Mouse (Mus musculus) liver, adult 2 months (tissue): ENCODE results near the gene Ergic1. TPM values are rescaled to one million over a fixed set of nuclear protein-coding genes. Genes with fewer than 3 reads are reported as not detected.

Experiments used
- DNase-seq: peaks from one replicate; pipeline ENCODE4 v3.0.0-alpha.2; 2011; ENCODE audit warnings: low read depth, low spot score; ENCODE audit errors: extremely low read depth
- H3K27ac ChIP-seq: fragments of 200-500 bp; replicated peaks from 2 replicates; pipeline ENCODE4 v1.5.1; 2012; ENCODE audit warnings: low read depth, mild to moderate bottlenecking, control low read depth, inconsistent platforms, low read length; ENCODE audit not compliant: insufficient read depth
- H3K27me3 ChIP-seq: fragments of 200-500 bp; 2 replicates; pipeline ENCODE4 v1.6.1; 2012; ENCODE audit warnings: mild to moderate bottlenecking, moderate library complexity, low read length, inconsistent platforms; ENCODE audit not compliant: control insufficient read depth, insufficient read depth
- H3K36me3 ChIP-seq: fragments of 200-500 bp; 2 replicates; pipeline ENCODE4 v1.6.1; 2012; ENCODE audit warnings: low read length, inconsistent platforms; ENCODE audit not compliant: control insufficient read depth, insufficient read depth
- H3K4me1 ChIP-seq: fragments of 200-500 bp; 2 replicates; pipeline ENCODE4 v1.6.1; 2011; ENCODE audit warnings: low read length; ENCODE audit not compliant: control insufficient read depth, insufficient read depth
- H3K4me3 ChIP-seq: fragments of 200-500 bp; 2 replicates; pipeline ENCODE4 v1.5.1; 2011; ENCODE audit warnings: low read depth, mild to moderate bottlenecking, control low read depth, low read length, moderate library complexity; ENCODE audit not compliant: insufficient read depth
- H3K79me2 ChIP-seq: fragments of 200-500 bp; 2 replicates; pipeline ENCODE4 v1.6.1; 2012; ENCODE audit warnings: inconsistent platforms, mild to moderate bottlenecking, low read length, moderate library complexity; ENCODE audit not compliant: control insufficient read depth, insufficient read depth
- H3K9ac ChIP-seq: fragments of 200-500 bp; 2 replicates; pipeline ENCODE4 v1.6.1; 2012; ENCODE audit warnings: low read depth, mild to moderate bottlenecking, control low read depth, inconsistent platforms, low read length
- CTCF ChIP-seq: fragments of 200-500 bp; IDR thresholded peaks from 2 replicates; pipeline ENCODE4 v1.5.1; 2011; ENCODE audit warnings: low read depth, low read length, control low read depth
- POLR2A ChIP-seq: fragments of 200-500 bp; IDR thresholded peaks from 2 replicates; pipeline ENCODE4 v1.6.1; 2011; ENCODE audit warnings: low read length, control low read depth; ENCODE audit not compliant: insufficient read depth; ENCODE audit errors: extremely low read depth
- WGBS: fragments of 180-500 bp; shearing (Covaris S2); methylation state at CpG from one replicate; pipeline ENCODE4 v1.1.7; 2018; 5-methylcytosine and 5-hydroxymethylcytosine counted together
- polyA plus RNA-seq: library from polyadenylated mRNA; depleted of rRNA; stranded (reverse); fragments of >200 nt; gene quantifications from 2 replicates; pipeline ENCODE4 v1.2.3, GENCODE M21; 2012
- total RNA-seq: library from RNA; depleted of rRNA; stranded (reverse); fragments of >200 nt; gene quantifications from 2 replicates; pipeline ENCODE4 v1.2.3, GENCODE M21; 2014

Ergic1 gene
- total and polyA plus RNA-seq, 2 experiments: 30.7 to 93.3 TPM

- Histone ChIP-seq H3K36me3 (peaks cover 4% of the 10 kb centered on the region; the same call in 1 of the 2 replicates), H3K27ac (no peak overlapping the region), H3K9ac (no peak overlapping the region), H3K79me2 (no peaks in the 10 kb centered on the region), H3K4me1 (peaks cover 16% of the 10 kb centered on the region), H3K4me3 (no peak overlapping the region), H3K27me3 (no peaks in the 10 kb centered on the region)
- 99% methylated on average over 3 of the region's 3 CpGs for WGBS
- TF ChIP-seq CTCF: no peak
- no peak for TF ChIP-seq POLR2A
- DNase-seq: no peak
Observed at GRCm38 (mm10) chr17:26628936-26629335, 67.6 kb downstream of the Ergic1 start.

GRCm38 (mm10) chr17:26631811-26632327, 70.6 kb downstream of the Ergic1 start:
- H3K36me3 ChIP-seq: no peaks in the 10 kb centered on the region; the same call in 1 of the 2 replicates
- no peaks in the 10 kb centered on the region for H3K79me2 ChIP-seq
- no peak overlapping the region for H3K27ac ChIP-seq
- no peaks in the 10 kb centered on the region for H3K27me3 ChIP-seq
- 92% methylated on average over 8 of the region's 8 CpGs for WGBS
- no peak overlapping the region for H3K4me3 ChIP-seq
- H3K9ac ChIP-seq: no peak overlapping the region
- no peak for DNase-seq
- TF ChIP-seq POLR2A: no peak
- TF ChIP-seq CTCF: no peak
- H3K4me1 ChIP-seq: peaks cover 42% of the 10 kb centered on the region

GRCm38 (mm10) chr17:26633186-26633585, 71.9 kb downstream of the Ergic1 start:
- H3K79me2 ChIP-seq: no peaks in the 10 kb centered on the region
- no peaks in the 10 kb centered on the region; the same call in 1 of the 2 replicates for H3K36me3 ChIP-seq
- TF ChIP-seq CTCF (no peak), POLR2A (no peak)
- DNase-seq: peak; percentile 90
- H3K4me1 ChIP-seq: peaks cover 50% of the 10 kb centered on the region
- peak overlapping the region; percentile 29 for H3K9ac ChIP-seq
- H3K27ac ChIP-seq: peak overlapping the region; percentile 77
- no peak overlapping the region for H3K4me3 ChIP-seq
- no peaks in the 10 kb centered on the region for H3K27me3 ChIP-seq
- 32% methylated on average over 9 of the region's 9 CpGs for WGBS

GRCm38 (mm10) chr17:26633926-26634325, 72.6 kb downstream of the Ergic1 start:
- 72% methylated on average over 9 of the region's 9 CpGs for WGBS
- H3K4me1 ChIP-seq: peaks cover 54% of the 10 kb centered on the region
- no peak overlapping the region for H3K4me3 ChIP-seq
- TF ChIP-seq CTCF: no peak
- TF ChIP-seq POLR2A: no peak
- no peak overlapping the region for H3K9ac ChIP-seq
- H3K36me3 ChIP-seq: no peaks in the 10 kb centered on the region; the same call in 1 of the 2 replicates
- H3K27me3 ChIP-seq: no peaks in the 10 kb centered on the region
- H3K79me2 ChIP-seq: no peaks in the 10 kb centered on the region
- DNase-seq: peak; percentile 72
- peak overlapping the region; percentile 77 for H3K27ac ChIP-seq

GRCm38 (mm10) chr17:26634539-26634938, 73.2 kb downstream of the Ergic1 start:
- TF ChIP-seq POLR2A (no peak), CTCF (no peak)
- Histone ChIP-seq H3K27me3 (no peaks in the 10 kb centered on the region), H3K27ac (peak overlapping the region; percentile 77), H3K4me3 (no peak overlapping the region), H3K36me3 (no peaks in the 10 kb centered on the region; the same call in 1 of the 2 replicates), H3K4me1 (peaks cover 54% of the 10 kb centered on the region), H3K9ac (no peak overlapping the region), H3K79me2 (no peaks in the 10 kb centered on the region)
- 90% methylated on average over 7 of the region's 7 CpGs for WGBS
- DNase-seq: no peak

- WGBS: 44% methylated on average over 7 of the region's 7 CpGs
- Histone ChIP-seq H3K79me2 (no peaks in the 10 kb centered on the region), H3K27ac (peak overlapping the region; percentile 65), H3K9ac (peak overlapping the region; percentile 30), H3K36me3 (no peaks in the 10 kb centered on the region), H3K4me3 (no peak overlapping the region), H3K4me1 (peaks cover 54% of the 10 kb centered on the region), H3K27me3 (no peaks in the 10 kb centered on the region)
- TF ChIP-seq POLR2A (no peak), CTCF (no peak)
- peak; percentile 72 for DNase-seq
Observed at GRCm38 (mm10) chr17:26635951-26636350, 74.7 kb downstream of the Ergic1 start.
